In genomic region chr10:108290046-108290445, GRCm38 (mm10) we compare ENCODE assay signal across 22 mouse cellular contexts. TPM values are rescaled to one million over a fixed set of nuclear protein-coding genes. Genes with fewer than 3 reads are reported as not detected.
DNase-seq lines count a peak whose midpoint lies in the region; ATAC-seq lines count a peak whose summit lies in the region.
"Had no signal": no experiment of that assay in that cellular context is flagged by ENCODE, and none has a peak within 500 bp of the region (broad histone marks: within the 10 kb centered on the region; RNA-seq: fewer than 3 reads in every experiment).

No protein-coding gene starts in this region.

- ATAC-seq in frontal cortex, adult (ENCODE audit: low TSS enrichment), result peak; percentile 75
- ATAC-seq: activated CD4-positive, CD25-positive, alpha-beta regulatory T cell, adult 4 months; forebrain, embryonic 15.5 days; hindbrain, postnatal 0 days; inflammation-experienced regulatory T-cells, adult 6 months had no signal

- DNase-seq in frontal cortex, postnatal 25 days (ENCODE audit: low spot score in 2 of 2), result no peak
- DNase-seq in left cerebral cortex, postnatal 14 days (ENCODE audit: low spot score in 2 of 2), result peak; percentile 35 to 55
- DNase-seq in left cerebral cortex, postnatal 4 days, result no peak
- DNase-seq in right cerebral cortex, postnatal 25 days, result peak; percentile 26
- DNase-seq in right cerebral cortex, postnatal 10 days (ENCODE audit: low spot score in 2 of 2), result no peak
- DNase-seq in telencephalon, adult 2 months (ENCODE audit: low read depth, low spot score), result peak; percentile 49
- DNase-seq in cerebellum, adult 8-10 months, result no peak
- DNase-seq: adrenal gland, adult 8-10 months; adrenal gland, postnatal 25 days; cerebellum, adult 18-20 months; cerebellum, adult 9-11 months; gastrocnemius, adult 2 months; gastrocnemius, postnatal 14 days; heart, adult 18-20 months; heart, postnatal 14 days; heart, postnatal 4 days had no signal

- intact Hi-C loops in left cerebral cortex, postnatal 14 days (cut with DNase I), result no loop called here
- intact Hi-C loops in left cerebral cortex, postnatal 4 days (cut with DNase I), result no loop called here

RNA-seq across cellular contexts. Expression of gene Pawr, which starts 41.9 kb away (rescaled TPM):
- total RNA-seq in left cerebral cortex, postnatal 14 days (2021), result 1 to 10 TPM; 2.6 to 3.2 TPM
- 1 to 10 TPM; 2.9 to 3.9 TPM for total RNA-seq in left cerebral cortex, postnatal 4 days (2021)
- total RNA-seq: common myeloid progenitor, adult 5-6 weeks had no signal

Comparison
In these comparisons a context has a peak if more than half of its experiments do, and no peak if none do; other contexts are left out.
1. DNase-seq: peak in left cerebral cortex, postnatal 14 days (2 of 2), right cerebral cortex, postnatal 25 days (single experiment) and telencephalon, adult 2 months (single experiment); none in frontal cortex, postnatal 25 days (0 of 2), left cerebral cortex, postnatal 4 days (single experiment), right cerebral cortex, postnatal 10 days (0 of 2) and cerebellum, adult 8-10 months (single experiment).